Mouse (Mus musculus): ENCODE data around the gene Gm11114.

The Gm11114 gene

GRCm38 (mm10) chr9:85357154-85357860 lies 44.7 kb downstream of the Gm11114 start:
- DNase-seq (ENCODE audit: low read depth) = peak; percentile 20
